Mouse (Mus musculus) limb, embryonic 12.5 days (tissue): ENCODE results near the gene Lgr6. TPM values are rescaled to one million over a fixed set of nuclear protein-coding genes. Genes with fewer than 3 reads are reported as not detected.
A peak's percentile ranks its signal among the peaks of the same experiment; 100 is the strongest.

Source experiments
- ATAC-seq: fragments of 200-750 bp; cut with Nextera tagmentation; 2 replicates; pipeline ENCODE4 v1.8.0; 2017; ENCODE audit warnings: low read depth, moderate TSS enrichment; ENCODE audit not compliant: insufficient number of reproducible peaks, insufficient read depth, low FRiP score, low TSS enrichment
- H3K27ac ChIP-seq: fragments of 300-500 bp; sonication (generic); 2 replicates; pipeline ENCODE4 v1.5.1; 2016; ENCODE audit warnings: mild to moderate bottlenecking, moderate library complexity
- H3K27me3 ChIP-seq: fragments of 300-500 bp; sonication (generic); 2 replicates; pipeline ENCODE4 v1.6.1; 2016; ENCODE audit warnings: mild to moderate bottlenecking, moderate library complexity
- H3K36me3 ChIP-seq: fragments of 300-500 bp; sonication (generic); 2 replicates; pipeline ENCODE4 v1.6.1; 2016; ENCODE audit warnings: mild to moderate bottlenecking, moderate library complexity
- H3K4me1 ChIP-seq: fragments of 300-500 bp; sonication (generic); replicated peaks from 2 replicates; pipeline ENCODE4 v1.6.1; 2016
- H3K4me2 ChIP-seq: fragments of 300-500 bp; sonication (generic); 2 replicates; pipeline ENCODE4 v1.6.1; 2016; ENCODE audit warnings: mild to moderate bottlenecking, moderate library complexity
- H3K4me3 ChIP-seq: fragments of 300-500 bp; sonication (generic); replicated peaks from 2 replicates; pipeline ENCODE4 v1.5.1; 2016; ENCODE audit warnings: mild to moderate bottlenecking
- H3K9ac ChIP-seq: fragments of 300-500 bp; sonication (generic); replicated peaks from 2 replicates; pipeline ENCODE4 v1.6.1; 2016; ENCODE audit warnings: mild to moderate bottlenecking, moderate library complexity
- H3K9me3 ChIP-seq: fragments of 300-500 bp; sonication (generic); 2 replicates; pipeline ENCODE4 v1.6.1; 2016; ENCODE audit warnings: mild to moderate bottlenecking, moderate library complexity
- WGBS: fragments of 180-500 bp; shearing (Covaris S2); methylation state at CpG from one replicate; pipeline ENCODE4 v1.1.7; 2016; 5-methylcytosine and 5-hydroxymethylcytosine counted together
- polyA plus RNA-seq: library from polyadenylated mRNA; unstranded; fragments of >200 nt; fragmentation: Nextera tagmentation; extraction: Ambion mirVana; gene quantifications from 2 replicates; pipeline ENCODE4 v1.2.1, GENCODE M21; 2016

Lgr6 gene
- polyA plus RNA-seq, 1 experiment from 2014 or later: 1.6 TPM

GRCm38 (mm10) chr1:134994739-134995138 is 110.3 kb downstream of the Lgr6 start:
- no peak for ATAC-seq

GRCm38 (mm10) chr1:134992046-134992645 is 112.9 kb downstream of the Lgr6 start:
- Histone ChIP-seq H3K4me2 (0 out of 2 replicates have a peak overlapping the region, but pooled peaks have one; percentile 16), H3K9me3 (no peaks in the 10 kb centered on the region), H3K9ac (no peak overlapping the region; the same call in 1 of the 2 replicates), H3K4me1 (peaks cover 30% of the 10 kb centered on the region), H3K27me3 (peaks cover 29% of the 10 kb centered on the region), H3K4me3 (no peak overlapping the region), H3K36me3 (no peaks in the 10 kb centered on the region), H3K27ac (peak overlapping the region; percentile 69)
- WGBS: 20% methylated on average over 8 of the region's 8 CpGs
- ATAC-seq: no peak

More at GRCm38 (mm10) chr1:134994739-134995138, 110.3 kb downstream of the Lgr6 start:
- 84% methylated on average over 3 of the region's 3 CpGs for WGBS
- Histone ChIP-seq H3K4me2 (no peak overlapping the region), H3K9ac (no peak overlapping the region), H3K27me3 (peaks cover 14% of the 10 kb centered on the region), H3K9me3 (no peaks in the 10 kb centered on the region), H3K4me1 (peaks cover 21% of the 10 kb centered on the region), H3K36me3 (no peaks in the 10 kb centered on the region), H3K27ac (no peak overlapping the region), H3K4me3 (no peak overlapping the region)

- Histone ChIP-seq H3K27me3 (peaks cover 35% of the 10 kb centered on the region), H3K36me3 (no peaks in the 10 kb centered on the region), H3K9me3 (no peaks in the 10 kb centered on the region), H3K4me1 (peaks cover 25% of the 10 kb centered on the region), H3K4me3 (no peak overlapping the region), H3K27ac (no peak overlapping the region), H3K9ac (no peak overlapping the region), H3K4me2 (no peak overlapping the region)
- 10% methylated on average over 7 of the region's 7 CpGs for WGBS
- ATAC-seq: no peak
Measured at GRCm38 (mm10) chr1:134989372-134989771, 115.7 kb downstream of the Lgr6 start.

GRCm38 (mm10) chr1:134987962-134988341 is 117.1 kb downstream of the Lgr6 start:
- Histone ChIP-seq H3K4me3 (peak overlapping the region; percentile 51), H3K9me3 (no peaks in the 10 kb centered on the region), H3K9ac (peak overlapping the region; percentile 56), H3K4me2 (peak overlapping the region; percentile 93), H3K4me1 (peaks cover 25% of the 10 kb centered on the region), H3K27ac (0 out of 2 replicates have a peak overlapping the region, but pooled peaks have one; percentile 29), H3K27me3 (peaks cover 29% of the 10 kb centered on the region), H3K36me3 (no peaks in the 10 kb centered on the region)
- WGBS: 16% methylated on average over 14 of the region's 14 CpGs
- peak; percentile 7; the same call in 1 of the 2 replicates for ATAC-seq

GRCm38 (mm10) chr1:134987173-134987961 is 117.7 kb downstream of the Lgr6 start:
- Histone ChIP-seq H3K4me2 (peak overlapping the region; percentile 93), H3K4me3 (peak overlapping the region; percentile 51), H3K27me3 (peaks cover 29% of the 10 kb centered on the region), H3K9me3 (no peaks in the 10 kb centered on the region), H3K9ac (peak overlapping the region; percentile 56), H3K36me3 (no peaks in the 10 kb centered on the region), H3K27ac (0 out of 2 replicates have a peak overlapping the region, but pooled peaks have one; percentile 29), H3K4me1 (peaks cover 21% of the 10 kb centered on the region)
- ATAC-seq: peak; percentile 52
- WGBS: 30% methylated on average over 48 of the region's 48 CpGs

GRCm38 (mm10) chr1:134972920-134973319 is 132.2 kb downstream of the Lgr6 start:
- Histone ChIP-seq H3K27ac (no peak overlapping the region), H3K4me3 (no peak overlapping the region), H3K9ac (no peak overlapping the region), H3K27me3 (no peaks in the 10 kb centered on the region), H3K9me3 (no peaks in the 10 kb centered on the region), H3K36me3 (peaks cover 66% of the 10 kb centered on the region), H3K4me2 (no peak overlapping the region), H3K4me1 (0 out of 2 replicates have a peak, but pooled peaks cover 10% of the 10 kb centered on the region)
- ATAC-seq: no peak
- WGBS: 62% methylated on average over 1 of the region's 1 CpGs

- no peak overlapping the region for H3K4me2 ChIP-seq
- no peak overlapping the region for H3K9ac ChIP-seq
- no peaks in the 10 kb centered on the region for H3K27me3 ChIP-seq
- no peak overlapping the region for H3K4me3 ChIP-seq
- no peaks in the 10 kb centered on the region for H3K9me3 ChIP-seq
- ATAC-seq: no peak
- no peak overlapping the region for H3K27ac ChIP-seq
- H3K36me3 ChIP-seq: peaks cover 32% of the 10 kb centered on the region
- H3K4me1 ChIP-seq: peaks cover 11% of the 10 kb centered on the region
- 95% methylated on average over 2 of the region's 2 CpGs for WGBS
Measured at GRCm38 (mm10) chr1:134965430-134965829, 139.6 kb downstream of the Lgr6 start.

GRCm38 (mm10) chr1:134962821-134963220 is 142.3 kb downstream of the Lgr6 start:
- Histone ChIP-seq H3K27me3 (no peaks in the 10 kb centered on the region), H3K4me3 (peak overlapping the region; percentile 68), H3K4me2 (peak overlapping the region; percentile 69), H3K9me3 (no peaks in the 10 kb centered on the region), H3K4me1 (peaks cover 11% of the 10 kb centered on the region), H3K36me3 (peaks cover 6% of the 10 kb centered on the region), H3K27ac (peak overlapping the region; percentile 45; the same call in 1 of the 2 replicates), H3K9ac (peak overlapping the region; percentile 57; the same call in 1 of the 2 replicates)
- ATAC-seq: 0 out of 2 replicates have a peak, but pooled peaks have one; percentile 34
- 5% methylated on average over 11 of the region's 11 CpGs for WGBS

GRCm38 (mm10) chr1:134962053-134962803 is 142.8 kb downstream of the Lgr6 start, which contains the start of gene Ube2t:
Gene Ube2t (plus strand): TSS chr1:134962565.
- Histone ChIP-seq H3K27me3 (no peaks in the 10 kb centered on the region), H3K4me1 (peaks cover 11% of the 10 kb centered on the region), H3K9me3 (no peaks in the 10 kb centered on the region), H3K36me3 (peaks cover 3% of the 10 kb centered on the region; the same call in 1 of the 2 replicates), H3K9ac (peak within 1 kb of the TSS; percentile 57), H3K4me3 (peak within 1 kb of the TSS; percentile 68), H3K4me2 (peak within 1 kb of the TSS; percentile 69), H3K27ac (peak within 1 kb of the TSS; percentile 45; the same call in 1 of the 2 replicates)
- WGBS: 2% methylated on average over 50 of the region's 50 CpGs
- ATAC-seq: peak; percentile 99

- H3K9ac ChIP-seq: no peak overlapping the region
- H3K4me1 ChIP-seq: peaks cover 11% of the 10 kb centered on the region
- no peak overlapping the region for H3K4me3 ChIP-seq
- no peak overlapping the region for H3K4me2 ChIP-seq
- peaks cover 3% of the 10 kb centered on the region; the same call in 1 of the 2 replicates for H3K36me3 ChIP-seq
- whole genome bisulfite sequencing: 70% methylated on average over 7 of the region's 7 CpGs
- ATAC-seq: no peak
- H3K27me3 ChIP-seq: no peaks in the 10 kb centered on the region
- no peaks in the 10 kb centered on the region for H3K9me3 ChIP-seq
- H3K27ac ChIP-seq: no peak overlapping the region
Measured at GRCm38 (mm10) chr1:134960634-134961033, 144.4 kb downstream of the Lgr6 start.
